Mouse (Mus musculus) cerebellum, adult 18-20 months (tissue): ENCODE data around the gene Psma6.
A peak's percentile ranks its signal among the peaks of the same experiment; 100 is the strongest.
"Not testable (repeated sequence)": the region's sequence is repeated elsewhere in the genome, so short reads cannot be mapped to it uniquely, and the experiment has no call there.

Experiments used
- DNase-seq, 2 experiments: peaks; one replicate each; pipeline ENCODE4 v3.0.0; 2021

Gene Psma6

DNA sequence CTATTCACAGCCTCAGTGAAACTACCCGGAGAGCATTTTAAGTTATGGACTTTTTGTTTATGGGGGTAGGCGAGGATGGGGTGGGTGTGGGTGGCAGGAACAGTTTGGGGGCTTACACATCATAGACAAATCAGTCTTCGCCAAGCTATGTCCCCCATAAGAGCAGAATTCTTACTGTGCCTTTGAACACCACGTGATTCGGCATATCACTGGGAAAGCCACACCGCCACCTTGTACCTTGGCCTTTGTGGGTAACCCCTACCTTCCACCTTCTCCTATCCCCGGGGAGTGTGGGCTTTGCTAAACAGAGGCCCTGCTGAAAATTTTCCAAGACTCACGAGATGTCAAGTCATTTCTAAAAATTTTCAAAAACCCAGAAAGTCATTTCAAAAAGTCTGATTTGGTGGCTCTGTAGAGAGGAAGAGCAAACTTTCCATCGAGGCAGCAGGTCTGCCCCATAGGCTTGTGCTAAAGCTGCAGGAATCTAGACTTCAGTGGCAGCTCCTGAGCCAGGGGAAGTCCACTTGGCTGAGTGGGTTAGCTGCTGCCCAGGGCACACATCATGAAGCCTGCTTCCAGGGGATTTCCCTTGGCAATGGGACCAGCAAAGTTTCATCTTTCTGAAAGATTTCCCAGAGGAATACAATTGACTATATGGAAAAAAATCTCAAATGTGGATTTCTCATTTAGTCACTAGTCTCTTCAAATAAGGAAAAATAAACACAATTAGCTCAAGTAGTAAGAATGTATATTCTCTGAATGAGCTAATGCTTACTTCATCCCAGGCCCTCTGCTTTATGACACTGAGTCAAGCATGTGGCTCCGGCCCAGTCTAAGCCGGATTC lies 8.9 kb downstream of the Psma6 start:
- DNase-seq, result no peak

GRCm38 (mm10) chr12:55395601-55396000 lies 11.6 kb downstream of the Psma6 start:
- DNase-seq, result not testable (repeated sequence)

DNA sequence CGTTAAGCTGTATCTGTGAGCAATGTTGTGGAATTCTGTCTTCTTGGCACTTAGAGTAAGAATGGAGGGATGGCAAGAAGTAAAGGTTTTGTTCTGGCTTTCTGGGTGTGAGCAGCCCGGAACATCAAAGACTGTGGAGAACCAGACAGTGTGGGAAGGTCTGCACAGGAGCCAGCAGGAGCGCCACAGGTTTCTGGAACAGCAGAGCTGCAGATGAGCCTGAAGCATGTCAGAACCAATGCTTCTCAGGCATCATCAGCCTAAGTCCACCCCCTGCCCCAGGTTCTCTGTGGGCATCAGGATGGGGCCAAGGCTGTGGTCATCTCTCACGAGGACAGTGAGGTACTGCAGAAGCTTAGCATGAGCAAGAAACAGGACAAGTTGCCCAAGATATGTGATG lies 12.5 kb downstream of the Psma6 start:
- no peak for DNase-seq

DNA sequence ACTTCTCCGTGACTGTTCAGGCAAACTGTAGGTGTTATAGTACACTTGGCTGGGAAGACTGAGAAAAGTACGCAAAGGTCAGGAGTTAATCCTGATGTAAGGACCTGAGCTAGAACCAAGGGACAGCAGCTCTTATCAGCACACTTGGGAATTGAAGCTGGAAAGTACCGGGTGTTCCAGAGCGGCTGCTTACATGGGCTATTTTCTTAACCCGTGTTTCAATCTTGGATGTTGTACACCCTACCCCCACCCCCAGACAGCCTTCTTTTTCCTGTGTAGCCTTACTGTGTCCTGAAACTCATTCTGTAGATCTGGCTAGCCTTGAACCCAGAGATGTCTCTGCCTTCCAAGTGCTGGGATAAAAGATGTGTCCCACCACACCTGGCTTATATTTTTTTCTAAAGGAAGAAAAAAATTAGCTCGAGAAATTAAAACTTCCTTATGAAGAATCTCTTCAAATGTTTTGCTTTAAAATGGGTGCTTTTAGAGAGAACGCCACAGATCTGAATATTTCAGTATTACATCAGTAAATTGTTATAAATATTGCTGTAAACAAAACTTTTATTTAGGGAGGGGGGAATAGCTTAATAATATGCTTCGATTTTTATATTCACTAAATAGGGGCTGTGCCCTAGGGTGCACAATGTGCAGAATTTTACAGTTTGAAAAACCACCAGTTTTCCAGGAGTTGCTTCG lies 13.7 kb downstream of the Psma6 start:
- DNase-seq, result no peak

DNA sequence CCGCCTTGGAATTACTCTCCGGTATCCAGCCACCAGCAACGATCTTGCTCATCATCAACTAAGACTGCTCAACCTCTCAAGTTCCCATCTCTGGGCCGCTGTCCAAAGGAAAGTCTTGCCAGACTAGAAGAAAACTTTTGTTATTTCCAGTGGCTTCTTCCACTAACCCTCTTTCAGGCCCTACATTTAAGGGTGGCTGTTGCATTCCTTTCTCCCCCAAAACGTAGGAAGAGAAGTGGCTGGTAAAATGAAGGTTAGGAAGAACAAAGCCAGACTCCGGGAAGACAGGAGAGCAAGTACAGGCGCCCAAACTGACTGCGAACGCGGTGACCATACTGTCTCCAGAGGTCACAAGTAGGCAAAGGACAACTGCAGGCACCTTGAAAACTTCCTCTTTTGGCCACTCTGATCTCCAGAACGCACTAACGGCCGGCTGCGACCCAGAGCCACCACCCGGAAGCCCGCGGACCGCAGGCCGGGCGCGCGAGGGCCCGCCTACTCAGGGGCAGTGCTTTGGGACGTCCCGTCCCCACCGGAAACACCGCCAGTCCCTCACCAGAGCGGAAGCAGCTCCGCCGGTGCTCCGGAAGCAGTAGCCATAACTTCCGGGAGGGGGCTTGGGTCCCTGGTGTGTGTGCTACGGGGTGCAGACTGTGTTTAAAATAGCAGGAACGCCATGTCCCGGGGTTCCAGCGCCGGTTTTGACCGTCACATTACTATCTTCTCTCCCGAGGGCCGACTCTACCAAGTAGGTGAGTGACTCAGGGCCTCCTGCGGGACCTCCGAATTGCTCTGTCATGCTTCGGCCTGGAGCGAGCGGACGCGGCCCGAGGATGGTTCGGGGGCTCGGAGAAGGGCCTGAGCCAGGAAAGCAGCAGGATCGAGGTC lies 14.5 kb downstream of the Psma6 start:
- DNase-seq, result peak; percentile 89 to 93

DNA sequence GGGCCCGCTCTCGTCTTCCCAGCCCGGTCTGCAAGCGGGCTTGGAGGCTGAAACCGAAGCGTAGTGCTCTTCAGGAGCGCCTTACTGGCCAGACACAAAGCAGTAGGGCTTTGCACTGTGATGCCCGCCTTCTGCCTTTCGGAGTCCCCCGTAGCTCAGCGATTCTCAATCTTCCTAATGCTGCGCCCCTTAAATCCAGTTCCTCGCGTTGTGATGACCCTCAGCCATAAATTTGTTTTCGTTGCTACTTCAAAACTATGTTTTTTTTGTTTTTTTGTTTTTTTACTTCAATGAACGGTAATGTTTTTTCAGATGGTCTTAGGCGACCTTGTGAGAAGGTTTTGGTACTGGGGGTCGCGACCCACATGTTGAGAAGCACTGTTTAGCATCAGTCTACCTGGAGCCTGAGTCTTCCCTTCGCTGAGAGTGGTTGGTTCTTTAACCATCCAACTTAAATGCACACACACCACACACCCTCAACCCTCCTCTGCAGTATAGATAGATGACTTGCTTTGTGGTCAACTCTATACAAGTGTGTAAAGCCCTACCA lies 15.2 kb downstream of the Psma6 start:
- DNase-seq, result no peak

GRCm38 (mm10) chr12:55407888-55408287 lies 23.9 kb downstream of the Psma6 start:
- DNase-seq, result no peak

DNA sequence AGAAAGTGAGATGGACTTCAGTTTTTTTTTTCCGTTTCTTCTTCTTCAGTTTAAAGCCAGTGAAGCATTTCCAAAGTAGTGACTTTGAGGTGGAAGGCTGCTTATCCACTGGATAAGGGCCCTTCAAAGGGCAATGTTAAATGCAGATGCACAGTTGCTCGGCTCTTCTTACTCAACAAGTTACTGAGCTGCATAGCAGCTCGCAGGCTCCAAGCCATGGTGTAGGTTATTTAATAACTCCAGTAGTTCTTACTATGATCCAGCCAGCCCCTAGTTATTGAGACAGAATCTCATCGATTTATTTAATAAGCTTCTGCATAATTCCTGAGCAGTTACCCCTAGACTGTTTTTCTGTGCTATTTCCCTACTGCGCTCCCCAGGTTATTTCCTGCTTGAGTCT lies 31.2 kb downstream of the Psma6 start:
- no peak for DNase-seq

DNA sequence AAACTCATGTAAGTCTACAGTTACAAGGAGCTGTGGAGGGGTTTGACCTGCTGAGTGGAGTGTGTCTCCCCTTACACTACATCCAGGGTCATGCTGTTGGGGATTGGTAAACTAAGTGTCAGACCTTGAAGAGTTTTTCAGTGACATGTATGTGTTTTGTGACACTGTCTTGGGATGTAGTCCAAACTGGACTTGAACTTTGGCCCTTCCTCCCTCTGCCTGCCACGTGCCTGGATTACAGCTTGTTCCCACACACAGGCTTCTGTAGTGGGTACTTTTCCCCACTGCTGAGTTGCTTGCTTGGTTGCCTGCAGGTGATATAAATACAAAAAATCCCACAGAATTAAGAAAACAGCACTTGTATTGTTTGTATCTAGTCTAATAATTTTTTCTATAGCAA lies 31.7 kb downstream of the Psma6 start:
- DNase-seq, result no peak

DNA sequence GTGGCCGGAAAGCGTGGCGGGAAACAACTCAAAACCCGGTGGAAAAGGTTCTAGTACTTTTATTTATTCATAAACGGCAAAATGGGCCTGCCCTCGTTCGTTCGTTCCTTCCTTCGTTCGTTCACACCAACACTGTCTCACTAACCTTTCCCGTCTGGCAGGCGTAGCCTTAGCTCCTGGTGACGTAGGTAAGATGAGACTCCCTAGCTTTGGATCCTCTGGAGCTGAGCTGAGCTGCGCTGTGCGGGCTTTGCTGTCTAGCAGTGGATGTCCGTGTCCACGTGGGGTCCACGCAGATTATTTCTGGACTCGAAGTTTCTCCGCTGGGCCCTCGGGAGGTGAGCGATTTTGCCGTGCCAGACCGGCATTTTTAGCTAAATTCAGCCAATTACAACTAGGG lies 36.2 kb downstream of the Psma6 start:
- DNase-seq, result no peak

DNA sequence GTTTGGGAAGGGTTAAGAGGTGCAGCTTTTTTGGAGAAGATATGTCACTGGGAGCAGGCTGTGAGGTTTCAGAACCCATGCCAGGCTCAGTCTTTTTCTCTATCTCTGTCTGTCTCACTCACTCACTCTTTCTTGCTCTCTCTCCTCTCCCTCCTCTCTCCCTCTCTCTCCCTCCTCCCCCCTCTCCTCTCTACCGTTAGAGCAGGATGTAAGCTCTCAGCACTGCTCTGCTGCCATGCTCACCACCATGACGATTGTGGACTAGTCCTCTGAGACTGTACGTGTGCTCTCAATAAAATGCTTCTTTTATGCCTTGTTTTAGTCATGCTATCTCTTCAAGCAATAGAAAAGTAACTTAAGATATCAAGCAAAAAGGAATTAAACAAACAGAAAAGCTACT lies 38.0 kb downstream of the Psma6 start:
- DNase-seq, result no peak

DNA sequence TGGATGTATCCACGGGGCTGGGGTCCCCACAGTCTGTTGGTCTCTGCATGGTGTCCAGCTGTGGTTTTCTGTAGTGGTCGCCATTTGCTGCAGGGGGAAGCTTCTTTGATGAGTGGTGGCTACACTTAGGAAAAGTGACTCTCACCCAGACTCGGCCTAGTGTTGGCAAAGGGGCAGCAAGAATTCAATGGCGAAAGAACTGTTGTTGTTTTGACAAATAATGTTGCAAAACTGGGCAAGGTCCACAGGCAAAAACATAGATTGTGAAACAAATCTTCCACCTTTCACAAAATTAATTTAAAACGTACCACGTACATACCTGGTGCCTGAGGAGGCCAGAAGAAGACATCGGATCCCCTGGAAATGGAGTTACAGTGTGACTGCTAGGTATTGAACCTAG lies 42.3 kb downstream of the Psma6 start:
- no peak for DNase-seq

GRCm38 (mm10) chr12:55429201-55429600 lies 45.2 kb downstream of the Psma6 start:
- DNase-seq, result no peak

- no peak for DNase-seq
Observed at GRCm38 (mm10) chr12:55429956-55430355, 45.9 kb downstream of the Psma6 start.

DNA sequence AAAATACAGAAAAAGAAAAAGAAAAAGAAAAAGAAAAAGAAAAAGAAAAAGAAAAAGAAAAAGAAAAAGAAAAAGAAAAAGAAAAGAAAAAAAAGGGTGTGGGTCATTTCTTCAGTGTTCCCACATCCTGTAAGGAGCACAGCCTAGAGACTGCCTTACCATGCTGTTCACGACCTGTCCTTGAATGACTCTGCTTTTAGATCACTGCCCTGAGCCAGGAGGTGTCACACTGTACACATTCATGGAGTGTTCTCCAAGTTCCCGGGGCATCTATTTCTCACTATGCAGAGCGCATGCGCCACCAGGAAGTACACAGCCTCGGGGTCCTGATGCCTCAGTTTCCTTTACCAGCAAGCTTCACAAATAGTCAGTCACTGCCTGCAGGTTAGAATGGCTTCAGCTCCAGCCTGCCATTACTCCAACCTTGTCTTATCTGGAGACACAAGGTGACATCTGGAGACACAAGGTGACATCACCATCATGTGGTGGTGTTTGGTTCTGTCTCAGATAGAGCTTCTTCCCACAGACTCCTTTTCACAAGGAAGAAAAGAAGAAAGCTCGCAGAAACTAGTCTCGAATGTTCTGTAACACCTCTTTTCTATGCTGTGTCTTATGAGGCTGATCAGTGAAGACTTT lies 48.4 kb downstream of the Psma6 start:
- no peak for DNase-seq

GRCm38 (mm10) chr12:55432920-55433284 lies 48.9 kb downstream of the Psma6 start:
- no peak for DNase-seq

- peak; percentile 32 to 43 for DNase-seq
Observed at GRCm38 (mm10) chr12:55433802-55434435, 49.9 kb downstream of the Psma6 start.

DNA sequence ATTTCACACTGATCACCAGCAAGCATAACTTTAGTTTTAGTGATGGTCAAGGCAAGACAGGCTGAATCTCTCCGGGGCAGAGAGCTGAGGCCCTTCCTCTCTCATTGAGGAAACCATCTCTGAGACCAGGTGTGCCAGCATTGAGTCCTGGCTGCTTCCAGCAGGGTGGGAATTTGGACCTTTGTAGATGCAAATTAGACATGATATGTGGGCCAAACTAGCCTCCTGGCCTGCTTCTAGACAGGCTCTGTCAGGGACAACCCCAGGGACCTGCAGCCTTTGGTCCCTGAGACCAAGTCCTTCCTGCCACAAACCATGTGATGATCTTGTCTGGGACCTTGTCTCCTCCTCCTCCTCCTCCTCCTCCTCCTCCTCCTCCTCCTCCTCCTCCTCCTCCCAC lies 51.1 kb downstream of the Psma6 start:
- no peak for DNase-seq

DNA sequence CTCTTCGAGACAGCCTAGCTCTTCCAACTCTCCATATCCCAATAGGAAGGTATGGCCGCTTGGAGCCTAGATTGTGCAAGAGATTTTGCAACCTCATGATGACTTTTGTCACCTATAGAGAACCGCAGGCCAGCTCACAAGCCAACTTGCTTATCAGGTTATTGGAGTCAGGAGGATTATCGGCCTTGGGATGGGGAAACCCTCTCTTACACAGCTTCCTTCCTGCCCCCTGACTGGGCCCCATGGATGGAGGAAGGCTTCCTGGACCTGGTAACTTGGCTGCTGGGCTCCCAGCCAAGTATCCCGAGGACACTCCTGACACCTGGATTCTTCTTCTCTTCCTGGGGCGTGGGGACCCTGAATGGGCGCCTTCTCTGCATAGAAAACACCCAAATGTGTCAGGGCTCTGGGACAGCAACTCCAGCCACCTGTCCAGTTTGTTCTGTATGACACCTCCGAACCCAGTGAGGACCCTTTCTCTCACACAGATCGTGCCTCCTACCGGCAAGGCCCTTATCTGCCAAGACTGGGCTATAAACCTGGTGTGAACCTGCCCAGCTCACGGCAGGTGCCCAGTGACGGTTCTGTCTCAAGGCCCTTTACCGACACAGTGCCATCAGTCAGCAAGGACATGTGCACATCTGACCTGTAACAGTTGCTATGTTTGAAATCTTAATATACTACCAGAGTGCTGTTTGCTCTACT lies 53.3 kb downstream of the Psma6 start:
- DNase-seq, result no peak

GRCm38 (mm10) chr12:55438058-55438457 lies 54.0 kb downstream of the Psma6 start:
- no peak for DNase-seq

DNA sequence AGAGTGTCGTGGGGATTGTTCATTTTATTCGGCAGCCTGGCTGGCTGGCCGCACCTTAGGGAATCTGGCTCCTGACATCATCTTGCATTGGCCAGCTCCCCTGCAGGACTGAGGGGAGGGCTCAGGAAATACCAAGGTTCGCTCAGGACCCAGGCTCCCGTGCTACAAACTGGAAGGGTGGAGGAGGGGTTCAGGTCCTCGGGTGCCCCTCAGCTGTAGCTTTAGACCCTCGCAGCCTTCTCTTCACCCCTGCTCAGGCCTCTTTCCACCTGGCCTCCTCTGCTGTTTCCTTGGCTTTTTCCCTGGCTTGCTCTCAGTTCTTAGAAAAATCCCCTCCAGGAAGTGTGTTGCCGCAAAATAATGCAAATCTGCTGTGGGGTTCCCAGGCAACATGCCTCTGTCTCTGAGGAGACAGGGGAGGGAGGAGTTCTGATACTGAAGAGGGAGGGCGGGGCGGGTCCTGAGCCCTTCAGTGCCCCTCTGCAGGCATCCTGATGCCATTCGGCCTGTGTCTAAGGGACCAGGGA lies 54.7 kb downstream of the Psma6 start:
- DNase-seq, result no peak
